Mouse (Mus musculus) frontal cortex, postnatal 14 days (tissue): ENCODE measurements at regions not wholly inside any gene's neighbourhood (a gene's known extent, or its start where the extent isn't known, plus 50 kb on each side); places are given as distances from the start of the nearest gene placed in this dataset.

Source experiments
- DNase-seq, 2 experiments: peaks; one replicate each; pipeline ENCODE4 v3.0.0; 2022; ENCODE audit warnings: low spot score in 2 of 2

DNA sequence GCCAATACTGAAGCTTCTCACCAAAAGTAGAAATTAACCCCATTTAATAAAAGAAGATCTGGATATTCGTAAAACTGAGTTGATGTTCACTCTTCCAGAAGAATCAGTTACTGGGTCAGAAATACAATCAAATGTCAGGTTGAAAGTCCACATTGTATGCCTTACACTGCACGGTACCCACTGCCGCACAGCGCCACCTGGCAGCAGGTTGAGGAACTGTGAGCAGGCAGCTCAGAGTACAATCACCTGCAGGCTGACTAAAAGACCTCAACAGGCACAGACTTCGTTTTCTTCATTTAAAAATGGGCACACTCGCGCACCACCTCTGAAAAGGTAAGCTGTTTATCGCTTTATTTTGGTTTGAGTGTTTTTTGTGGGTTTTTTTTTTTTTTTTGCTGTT is 341.8 kb upstream of the Mms22l start:
- peak; percentile 33 to 75 for DNase-seq

DNA sequence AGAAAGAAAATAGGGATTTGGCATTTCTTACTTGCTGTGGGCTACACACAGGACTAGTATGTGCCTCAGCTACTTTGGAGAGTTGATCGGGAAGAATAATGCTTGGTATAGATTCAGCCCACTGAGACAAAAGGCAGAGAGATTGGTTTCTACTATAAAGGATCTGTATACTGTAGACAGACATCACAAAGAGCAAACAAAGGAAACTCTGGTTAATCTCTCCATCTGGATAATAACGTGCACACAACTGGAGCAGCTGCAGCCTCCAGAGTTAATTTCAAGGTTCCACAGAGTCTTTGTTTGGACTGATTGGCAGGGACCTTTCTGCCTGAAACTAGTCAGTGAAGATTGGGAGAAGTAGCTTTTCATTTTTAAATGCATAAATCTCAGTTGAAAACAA is 322.5 kb upstream of the Mms22l start:
- no peak for DNase-seq

DNA sequence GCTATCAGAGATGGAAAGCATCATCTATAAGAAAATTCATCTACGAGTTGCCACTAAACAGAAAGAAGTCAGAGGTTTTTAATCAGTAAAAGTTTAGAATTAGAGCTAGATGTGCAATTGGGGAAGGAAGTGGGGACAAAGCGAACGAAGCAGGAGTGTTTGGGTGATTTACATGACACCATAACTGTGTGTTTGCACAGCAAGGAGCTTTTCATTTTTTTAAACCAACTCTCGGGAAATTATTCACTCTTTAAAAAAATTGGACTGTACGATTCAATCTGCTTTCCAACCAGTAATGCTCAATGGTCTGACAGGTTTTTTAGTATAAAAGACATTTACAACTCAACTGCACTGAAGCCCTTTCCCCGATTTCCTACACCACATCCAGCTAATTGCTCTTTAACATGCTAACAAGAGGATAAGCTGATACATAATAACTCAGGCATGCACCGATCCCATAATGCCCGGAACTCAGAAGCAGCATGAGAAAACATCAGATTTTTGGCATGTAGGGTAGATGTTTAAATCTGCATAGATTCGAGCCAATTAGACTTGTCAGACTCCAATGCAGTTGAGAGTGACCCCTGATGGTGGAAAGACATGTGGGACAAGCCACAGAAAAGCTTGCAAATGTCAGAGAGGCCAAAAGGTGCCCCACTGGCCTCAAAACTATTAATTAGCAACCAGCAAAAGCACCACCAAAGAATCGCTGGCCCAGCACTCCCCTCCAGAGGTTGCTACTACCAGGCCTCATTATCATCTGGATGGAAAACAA is 282.8 kb upstream of the Mms22l start:
- peak in 1 of 2 experiments; percentile 12 for DNase-seq

DNA sequence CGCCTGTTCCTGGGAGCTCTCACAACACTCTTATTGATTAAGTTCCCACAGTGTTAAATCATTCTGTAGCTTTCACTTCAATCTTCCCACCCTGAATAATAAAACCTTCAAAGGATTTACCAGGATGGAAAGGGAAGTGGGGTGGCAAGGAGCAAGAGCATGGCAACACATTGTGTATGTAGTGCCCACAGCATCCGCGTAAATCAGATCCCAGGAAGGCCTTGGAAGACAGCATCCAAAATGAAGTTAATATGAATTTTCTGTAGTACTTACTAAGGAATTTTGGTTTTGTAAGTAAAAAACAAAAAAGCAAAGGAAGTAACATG is 282.3 kb upstream of the Mms22l start:
- no peak for DNase-seq

DNA sequence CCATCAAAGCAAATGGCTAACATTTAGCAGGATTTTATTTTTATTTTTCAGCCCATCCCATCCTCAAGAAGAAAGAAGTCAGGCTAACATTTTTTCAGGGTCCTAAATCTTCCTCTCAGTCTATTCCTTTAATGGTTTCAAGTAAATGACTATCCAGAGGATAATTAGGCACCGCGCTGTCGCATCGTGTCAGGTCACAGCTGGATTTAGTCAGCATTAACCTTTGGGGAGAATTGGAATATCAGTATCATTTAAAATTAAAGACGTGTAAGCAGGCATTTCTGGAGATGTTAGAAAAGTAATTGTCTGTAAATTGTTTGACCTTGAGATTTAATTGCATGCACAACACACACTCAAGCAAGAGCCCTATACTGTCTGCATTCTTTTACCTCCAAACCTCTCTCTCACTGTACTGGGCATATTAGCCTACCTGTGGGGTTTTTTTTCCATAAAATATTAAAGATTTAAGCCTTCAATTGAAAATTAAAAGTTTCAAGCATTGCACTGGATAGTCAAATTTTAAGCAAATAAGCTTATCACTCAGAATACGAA is 277.8 kb upstream of the Mms22l start:
- no peak for DNase-seq

DNA sequence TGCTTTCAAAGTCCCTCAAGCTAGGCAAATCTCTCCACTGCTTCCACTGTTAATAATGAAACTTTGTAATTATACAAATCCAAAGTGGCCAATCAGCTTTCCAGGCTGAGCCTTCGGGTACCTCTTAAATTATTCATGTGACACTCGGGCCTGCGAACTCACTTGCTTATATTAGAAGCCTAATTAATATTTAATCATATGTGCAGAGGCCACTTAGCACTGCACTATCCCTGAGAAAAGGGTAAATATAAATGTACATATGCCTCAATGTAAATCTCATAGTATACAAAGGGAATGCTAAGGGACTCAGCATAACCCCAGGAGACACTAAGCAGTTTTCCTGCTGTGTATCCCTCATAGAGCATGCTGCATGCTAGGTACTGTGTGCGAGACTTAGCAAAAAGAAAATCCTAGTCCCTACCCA is 277.2 kb upstream of the Mms22l start:
- DNase-seq = no peak

DNA sequence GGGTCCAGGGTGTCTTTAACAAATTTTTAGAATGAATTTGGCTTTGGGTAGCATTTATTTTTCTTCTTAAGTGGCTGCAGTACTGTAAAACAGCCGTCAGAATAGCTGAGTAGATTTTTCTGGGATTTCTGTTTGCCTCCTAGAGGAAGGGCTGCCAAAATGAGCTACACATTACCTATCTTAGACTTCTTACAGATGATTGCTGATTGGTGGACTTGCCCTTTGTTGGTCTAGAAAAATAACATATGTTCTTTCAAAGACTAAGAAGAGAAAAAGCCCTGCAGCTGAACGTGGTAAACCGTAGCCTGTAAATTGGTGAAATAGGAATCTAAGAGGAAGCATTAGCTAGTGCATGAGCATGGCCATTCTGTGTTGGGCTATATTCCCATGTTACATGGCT is 276.7 kb upstream of the Mms22l start:
- no peak for DNase-seq

DNA sequence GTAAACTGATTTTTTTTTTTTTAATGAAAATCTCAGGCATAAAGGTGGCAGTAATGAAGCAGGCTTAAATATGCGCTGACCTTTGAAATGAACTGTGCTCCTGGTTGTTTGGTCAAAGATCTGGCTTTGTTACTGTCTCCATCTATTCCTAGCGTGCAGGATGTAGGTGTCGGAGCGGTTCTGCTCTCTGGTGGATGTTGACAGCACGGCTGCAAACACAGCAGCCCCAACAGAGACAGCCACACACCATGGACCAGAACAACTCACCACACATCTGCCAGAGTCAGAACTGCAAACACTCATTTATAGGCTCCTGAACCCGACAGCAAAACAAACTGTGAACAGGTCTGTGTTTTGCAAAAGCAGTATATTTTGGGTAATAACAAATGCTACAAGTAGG is 251.1 kb upstream of the Mms22l start:
- no peak for DNase-seq

DNA sequence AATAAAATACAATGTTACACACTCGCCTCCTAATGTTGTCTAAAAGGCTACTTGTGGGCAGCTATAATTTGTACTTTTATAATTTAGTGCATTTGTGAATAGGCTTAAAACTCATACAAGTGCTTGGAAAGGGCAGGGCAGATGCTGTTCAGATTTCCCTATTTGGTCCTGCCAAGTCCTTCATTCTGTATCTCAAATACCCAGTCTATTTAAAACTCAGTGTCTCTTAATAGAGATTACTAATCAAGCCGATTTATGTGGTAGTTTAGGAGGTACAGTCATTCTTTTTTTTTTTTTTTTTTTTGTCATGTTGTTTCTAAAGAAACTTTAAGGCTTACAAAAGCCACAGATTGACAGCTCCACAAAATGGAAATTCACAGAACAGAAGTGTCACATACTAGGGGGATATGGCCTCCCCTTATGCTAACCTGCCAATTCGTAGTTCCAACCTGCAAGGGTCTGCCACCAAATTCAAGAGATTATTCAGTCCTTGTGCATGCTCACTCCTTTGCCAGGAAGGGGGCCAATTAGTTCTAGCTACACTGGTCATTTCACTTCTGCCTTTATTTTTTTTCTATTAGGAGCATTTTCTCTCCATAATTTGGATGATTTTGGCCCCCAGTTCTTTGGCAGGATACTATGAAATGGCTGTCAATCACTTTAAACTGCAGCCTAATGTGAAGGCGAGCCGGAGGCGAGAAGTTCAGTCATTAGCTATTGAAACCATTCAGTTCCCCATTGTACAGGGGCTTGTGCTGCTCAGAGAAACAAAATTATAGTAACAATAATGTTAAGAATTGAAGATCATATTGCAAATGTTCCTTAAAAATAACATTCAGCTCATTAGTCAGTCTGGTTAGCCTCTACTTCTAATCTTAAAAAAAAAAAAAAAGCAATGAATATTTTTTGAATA is 247.9 kb upstream of the Mms22l start:
- no peak for DNase-seq

DNA sequence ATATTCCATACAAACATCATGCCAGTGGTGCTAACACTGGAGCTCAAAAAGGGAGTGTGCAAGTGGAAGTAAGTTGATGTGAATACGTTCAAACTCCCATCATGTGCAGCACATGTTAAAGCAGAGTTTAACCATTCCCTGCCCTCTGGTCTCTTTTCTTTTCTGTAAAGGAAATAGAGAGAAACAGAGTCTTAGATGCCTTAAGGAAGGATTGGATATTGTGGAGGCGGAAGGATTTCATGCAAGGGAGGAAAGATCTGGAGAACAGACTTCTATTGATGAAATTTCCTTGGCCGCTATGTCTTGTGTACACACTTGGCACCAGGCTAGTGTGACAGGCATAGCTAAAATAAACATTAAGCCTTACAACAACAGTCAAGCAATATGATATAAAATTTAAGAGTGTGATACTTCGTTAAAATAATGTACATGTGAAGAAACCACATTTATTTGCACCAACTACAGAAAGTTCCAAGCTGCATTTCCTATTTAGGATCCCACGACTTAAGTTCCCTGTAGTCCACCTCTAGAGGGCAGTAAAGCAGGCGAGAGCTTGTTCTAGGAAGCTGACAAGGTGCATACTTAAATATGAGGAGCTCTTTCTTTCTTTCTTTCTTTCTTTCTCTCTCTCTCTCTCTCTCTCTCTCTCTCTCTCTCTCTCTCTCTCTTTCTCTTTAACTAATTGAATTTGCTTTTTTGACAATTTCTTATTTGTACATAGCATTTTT is 246.8 kb upstream of the Mms22l start:
- DNase-seq = no peak

DNA sequence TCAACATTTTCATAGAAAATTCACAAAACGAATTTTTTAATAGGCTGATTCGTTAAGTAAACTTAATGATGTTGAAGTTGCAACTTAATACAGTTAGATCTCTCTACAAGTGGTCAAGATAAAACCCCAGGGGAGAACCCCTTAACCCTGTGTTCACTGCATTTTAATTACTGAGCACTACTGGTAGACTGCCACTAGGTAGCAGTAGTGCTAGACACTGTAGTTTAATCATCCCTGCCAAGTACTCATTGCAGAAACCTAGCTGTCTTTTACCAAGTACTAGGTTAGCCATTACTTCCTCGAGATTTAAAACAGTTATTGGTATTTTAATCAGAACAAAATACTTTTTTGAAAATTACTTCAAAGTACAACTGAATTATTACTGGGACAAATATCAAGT is 218.1 kb upstream of the Mms22l start:
- no peak for DNase-seq
